Mouse (Mus musculus): Measurements from ENCODE around the gene Stpg3.
"Not testable (repeated sequence)": the region's sequence is repeated elsewhere in the genome, so short reads cannot be mapped to it uniquely, and the experiment has no call there.

The Stpg3 gene

DNA sequence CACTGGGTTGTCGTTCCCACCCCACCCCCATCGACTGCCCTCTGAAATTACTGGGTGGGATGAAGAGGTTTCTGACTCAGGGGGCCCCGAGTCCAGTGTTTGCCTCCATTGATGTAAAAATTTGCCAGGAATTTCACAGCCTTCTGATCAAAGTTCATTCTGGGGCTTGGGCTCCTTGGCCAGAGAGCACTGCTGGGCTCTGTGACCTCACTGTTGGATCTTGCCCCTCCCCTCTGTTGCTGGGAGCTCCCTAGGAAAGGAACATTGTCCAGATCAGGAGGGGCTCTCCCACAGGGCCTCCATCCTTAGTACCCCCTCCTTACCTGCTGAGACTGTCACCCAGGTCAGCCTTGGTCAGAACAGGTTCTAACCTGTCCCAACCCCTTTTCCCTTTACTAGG is at the start of gene Stpg3:
Gene Stpg3 (minus strand): TSS at position 194 of the 400 bp plus-strand sequence.
- DNase-seq (ENCODE audit: low spot score): no peak

DNA sequence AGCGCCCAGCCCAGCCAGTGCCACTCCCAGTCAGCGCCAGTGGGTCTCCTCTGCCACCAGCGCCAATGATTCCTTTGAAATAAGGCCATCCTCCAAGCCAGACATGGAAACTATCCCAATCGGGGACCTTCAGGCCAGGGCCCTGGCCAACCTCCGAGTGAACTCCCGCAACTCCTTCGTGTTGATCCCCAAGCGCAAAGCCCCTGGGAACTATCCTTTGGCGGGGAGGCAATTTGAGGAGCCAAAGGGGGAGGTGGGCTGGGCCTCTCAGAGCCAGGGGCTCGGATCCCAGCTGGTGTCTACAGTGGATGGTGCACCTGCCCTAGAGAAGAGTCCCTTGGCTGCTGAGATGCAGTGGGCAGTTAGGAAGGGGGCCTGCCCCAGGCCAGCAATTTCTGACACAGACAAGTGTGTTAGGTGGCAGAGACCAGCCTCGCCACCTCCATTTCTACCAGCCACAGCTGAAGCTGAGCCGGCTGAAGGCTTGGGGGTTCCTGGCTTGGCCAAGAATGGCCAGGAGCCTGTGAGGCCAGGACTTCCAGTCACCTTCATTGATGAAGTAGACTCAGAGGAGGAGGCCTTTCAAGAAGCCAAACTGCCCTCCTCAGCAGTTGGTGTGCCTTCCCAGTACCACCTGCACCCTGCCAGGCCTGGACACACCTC is 49.3 kb upstream of the Stpg3 start:
- DNase-seq (ENCODE audit: low spot score): no peak

DNA sequence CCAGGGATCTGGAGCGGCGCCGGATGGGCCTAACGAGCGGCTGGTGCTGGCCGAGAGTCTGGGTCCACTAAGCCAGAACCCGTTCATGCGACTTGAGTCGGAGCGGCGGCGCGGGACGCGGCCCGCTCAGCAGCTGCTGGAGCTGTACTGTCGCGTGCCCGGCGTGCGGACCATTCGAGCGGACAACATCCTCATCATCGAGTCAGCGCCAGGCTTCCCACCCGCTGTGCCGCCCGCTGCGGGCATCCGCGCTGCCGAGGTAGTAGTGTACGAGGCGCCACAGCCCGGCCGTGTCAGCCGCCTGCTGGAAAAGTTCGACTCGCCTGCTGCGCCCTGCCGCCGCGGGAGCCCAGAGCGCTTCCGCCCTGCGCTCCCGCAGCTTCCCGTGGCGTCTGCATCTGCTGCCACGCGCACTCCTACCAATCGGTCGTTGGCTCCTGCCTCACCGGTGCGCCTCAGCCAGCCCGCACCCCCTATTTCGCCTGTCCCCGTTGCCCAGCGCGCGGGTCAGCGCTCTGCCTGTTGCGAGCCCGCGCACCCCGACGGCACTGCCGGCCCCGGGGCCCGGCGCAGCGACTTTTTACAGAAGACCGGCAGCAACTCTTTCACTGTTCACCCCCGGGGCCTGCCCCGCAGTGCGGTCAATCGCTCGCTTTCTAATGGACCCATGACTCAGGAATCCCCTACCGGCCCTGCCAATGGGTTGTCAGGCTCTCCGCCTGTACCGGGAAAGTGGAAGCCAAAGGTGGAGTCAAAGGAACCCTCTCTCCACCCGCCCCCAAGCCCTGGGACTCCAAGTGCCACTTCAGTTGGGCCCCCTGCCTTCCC is 48.6 kb upstream of the Stpg3 start:
- no peak for DNase-seq (ENCODE audit: low spot score)

DNA sequence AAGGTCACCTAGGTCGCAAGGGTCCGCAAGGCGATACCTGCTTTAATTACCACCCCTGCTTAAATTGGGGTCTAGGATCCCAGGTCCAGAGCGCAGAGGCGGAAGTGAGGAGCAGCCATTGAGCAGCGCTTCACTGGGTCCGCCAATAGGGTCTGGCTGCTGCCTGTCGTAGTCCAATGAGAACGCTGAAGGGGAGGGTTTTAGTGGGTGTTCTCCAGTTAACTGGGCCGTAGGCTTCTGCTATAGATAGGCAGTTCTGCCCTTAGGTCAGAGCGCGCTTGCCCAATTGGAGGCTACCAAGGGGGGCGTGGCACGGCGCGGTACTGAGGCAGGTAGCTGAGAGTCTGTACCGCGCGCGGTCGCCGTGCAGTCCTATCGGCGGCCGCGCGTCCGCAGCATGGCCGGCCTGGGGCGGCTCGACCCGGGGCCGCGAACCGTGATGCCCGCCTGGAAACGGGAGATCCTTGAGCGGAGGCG is 47.9 kb upstream of the Stpg3 start, which contains the start of gene Tprn:
Gene Tprn (plus strand): TSS at position 328 of the 477 bp plus-strand sequence.
- peak; percentile 98 for DNase-seq (ENCODE audit: low spot score)

DNA sequence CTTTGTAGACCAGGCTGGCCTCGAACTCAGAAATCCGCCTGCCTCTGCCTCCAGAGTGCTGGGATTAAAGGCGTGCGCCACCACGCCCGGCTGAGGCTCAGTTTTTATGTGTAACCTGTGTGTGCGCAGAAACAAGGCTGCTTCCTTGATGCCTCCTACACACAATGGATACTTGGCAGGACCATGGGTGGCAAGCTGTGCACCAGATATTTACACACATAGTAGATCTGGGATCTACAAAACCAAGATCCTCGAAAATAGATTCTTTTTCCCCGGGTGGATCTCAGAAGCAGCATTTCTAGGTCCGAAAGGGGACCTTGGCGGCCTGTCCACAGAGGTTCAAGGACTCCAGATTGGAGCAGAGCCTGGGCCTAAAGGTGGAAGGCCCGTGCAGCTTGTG is 47.4 kb upstream of the Stpg3 start:
- no peak for DNase-seq (ENCODE audit: low spot score)

DNA sequence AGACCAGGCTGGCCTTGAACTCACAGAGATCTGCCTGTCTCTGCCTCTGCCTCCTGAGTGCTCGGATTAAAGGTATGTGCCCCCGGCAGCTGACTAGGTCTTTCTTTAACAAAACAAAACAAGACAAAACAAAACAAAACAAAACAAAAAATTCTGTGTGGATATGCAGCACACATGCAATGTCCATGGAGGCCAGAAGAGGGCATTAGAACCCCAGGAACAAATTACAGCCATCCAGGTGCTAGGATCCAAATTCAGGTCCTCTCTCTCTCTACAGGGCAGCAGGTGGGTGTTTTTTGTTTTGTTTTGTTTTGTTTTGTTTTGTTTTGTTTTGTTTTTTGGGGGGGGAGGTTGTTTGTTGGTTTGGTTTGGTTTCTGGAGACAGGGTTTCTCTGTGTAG is 44.5 kb upstream of the Stpg3 start:
- no peak for DNase-seq (ENCODE audit: low spot score)

DNA sequence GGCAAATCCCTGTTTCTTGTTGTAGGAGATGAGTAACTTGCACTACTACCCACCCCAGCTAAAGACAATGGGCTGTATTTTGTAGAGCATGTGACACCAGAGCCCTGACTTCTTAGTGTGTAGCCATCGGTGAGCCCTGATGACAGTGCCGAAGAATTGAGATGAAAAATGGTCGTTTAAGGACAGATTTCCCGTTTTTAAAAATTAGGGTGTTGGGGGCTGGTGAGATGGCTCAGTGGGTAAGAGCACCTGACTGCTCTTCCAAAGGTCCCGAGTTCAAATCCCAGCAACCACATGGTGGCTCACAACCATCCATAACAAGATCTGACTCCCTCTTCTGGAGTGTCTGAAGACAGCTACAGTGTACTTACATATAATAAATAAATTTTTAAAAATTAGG is 42.8 kb upstream of the Stpg3 start:
- not testable (repeated sequence) for DNase-seq (ENCODE audit: low spot score)

DNA sequence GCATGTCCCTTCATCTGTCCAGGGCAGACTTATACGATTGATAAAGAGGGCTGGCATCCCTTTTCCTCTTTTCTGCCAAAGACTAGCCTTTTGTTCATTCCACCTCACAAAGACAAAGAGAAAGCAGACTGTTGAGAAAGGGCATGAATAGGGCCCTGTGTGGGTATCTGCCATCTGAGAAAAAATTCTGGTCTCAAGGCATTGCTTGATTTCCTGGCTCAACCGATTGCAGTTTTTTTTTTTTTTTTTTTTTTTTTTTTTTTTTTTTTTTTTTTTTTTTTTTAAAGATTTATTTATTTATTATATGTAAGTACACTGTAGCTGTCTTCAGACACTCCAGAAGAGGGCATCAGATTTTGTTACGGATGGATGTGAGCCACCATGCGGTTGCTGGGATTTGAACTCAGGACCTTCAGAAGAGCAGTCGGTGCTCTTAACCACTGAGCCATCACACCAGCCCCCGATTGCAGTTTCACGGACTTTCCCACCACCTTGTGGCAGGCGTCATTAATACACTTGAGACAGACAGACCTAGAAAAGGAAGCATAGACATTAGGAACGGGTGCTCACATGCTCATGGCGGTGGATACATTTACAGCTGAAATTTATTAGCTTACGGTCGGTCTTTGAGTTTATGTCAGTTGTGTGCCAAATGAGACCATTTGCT is 42.1 kb upstream of the Stpg3 start:
- peak; percentile 55 for DNase-seq (ENCODE audit: low spot score)

DNA sequence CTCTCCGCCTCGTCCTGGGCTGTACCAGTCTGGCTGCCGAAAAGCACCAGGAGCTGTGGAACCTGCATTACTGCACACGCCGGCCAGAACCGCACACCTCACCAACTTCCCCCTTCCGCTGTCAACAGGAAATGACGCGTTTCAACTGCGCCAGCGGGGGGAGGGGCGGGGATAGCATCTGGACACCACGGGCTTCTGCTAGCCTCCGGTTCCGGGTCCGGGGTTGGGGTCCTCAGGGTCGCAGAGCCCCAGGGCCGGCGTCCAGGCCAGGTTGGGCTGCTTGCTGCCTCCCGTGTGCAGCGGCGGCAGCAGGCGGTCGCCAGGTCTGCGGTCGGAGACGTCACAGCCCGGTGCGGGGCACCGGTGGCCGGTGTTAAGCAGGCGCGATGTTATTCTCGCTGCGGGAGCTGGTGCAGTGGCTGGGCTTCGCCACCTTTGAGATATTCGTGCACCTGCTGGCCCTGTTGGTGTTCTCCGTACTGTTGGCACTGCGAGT is 40.9 kb upstream of the Stpg3 start, which contains the start of gene Tmem203:
Gene Tmem203 (plus strand): TSS at position 156 of the 496 bp plus-strand sequence.
- DNase-seq (ENCODE audit: low spot score): peak; percentile 96

DNA sequence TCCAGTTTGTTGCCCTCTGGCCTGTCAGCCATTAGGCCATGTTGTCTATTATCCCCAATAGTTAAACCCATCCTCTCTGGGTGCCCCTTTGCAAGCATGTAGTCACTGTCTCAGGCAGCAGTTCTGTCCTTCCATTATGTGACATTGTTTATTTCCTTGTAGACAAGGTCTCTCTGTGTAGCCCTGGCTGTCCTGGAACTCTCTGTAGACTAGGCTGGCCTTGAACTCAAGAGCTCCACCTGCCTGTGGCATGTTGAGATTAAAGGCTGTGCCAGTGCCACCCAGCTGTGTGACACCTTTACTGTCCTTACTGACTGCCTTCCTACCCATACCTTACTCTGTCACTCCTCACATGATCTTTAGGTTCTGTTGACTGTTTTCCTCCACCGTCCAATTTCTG is 37.9 kb upstream of the Stpg3 start:
- no peak for DNase-seq (ENCODE audit: low spot score)

DNA sequence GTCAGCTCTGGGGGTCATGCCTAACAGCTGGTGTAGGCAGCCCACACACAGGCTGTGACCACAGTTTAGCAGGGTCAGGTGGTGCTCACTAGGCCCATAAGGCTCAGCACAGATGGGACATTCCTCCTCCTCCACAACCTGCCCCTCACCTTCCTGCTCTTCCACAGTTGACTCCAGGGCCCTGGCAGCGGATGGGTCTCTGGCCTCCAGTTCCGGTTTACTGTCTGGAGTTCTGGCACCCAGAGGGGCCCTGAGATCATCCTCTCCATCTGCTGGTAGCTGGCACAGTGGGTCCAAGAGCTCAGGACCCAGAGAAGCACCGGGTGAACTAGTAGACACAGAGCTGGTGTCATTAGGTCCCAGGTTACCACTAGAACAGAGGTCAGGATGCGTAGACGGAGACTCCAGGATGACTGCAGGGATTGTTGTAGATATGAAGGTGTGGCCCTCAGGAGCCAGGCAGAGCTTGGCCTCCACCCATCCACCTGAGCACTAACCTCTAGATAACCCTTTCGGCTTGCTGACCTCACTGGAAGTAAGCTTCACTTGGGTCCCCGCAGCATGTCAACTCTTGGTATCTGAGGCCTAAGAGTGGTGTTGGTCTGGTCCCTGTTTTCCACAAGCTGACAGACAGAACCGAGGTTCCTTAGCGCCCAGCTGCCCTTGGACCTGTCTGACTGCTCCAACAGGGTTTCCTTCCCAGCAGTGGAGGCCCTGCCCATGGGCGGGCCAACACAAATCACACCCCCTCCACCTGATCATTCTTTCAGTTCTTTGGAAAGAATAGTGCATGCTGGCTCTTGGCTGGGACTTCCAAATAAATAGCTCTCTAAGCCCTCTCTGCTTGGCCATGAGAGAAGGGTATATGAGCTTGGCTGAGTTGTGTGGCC is 32.0 kb upstream of the Stpg3 start, which contains the start of gene AL732309.1:
Gene AL732309.1 (minus strand): TSS at position 681 of the 890 bp plus-strand sequence.
- no peak for DNase-seq (ENCODE audit: low spot score)

DNA sequence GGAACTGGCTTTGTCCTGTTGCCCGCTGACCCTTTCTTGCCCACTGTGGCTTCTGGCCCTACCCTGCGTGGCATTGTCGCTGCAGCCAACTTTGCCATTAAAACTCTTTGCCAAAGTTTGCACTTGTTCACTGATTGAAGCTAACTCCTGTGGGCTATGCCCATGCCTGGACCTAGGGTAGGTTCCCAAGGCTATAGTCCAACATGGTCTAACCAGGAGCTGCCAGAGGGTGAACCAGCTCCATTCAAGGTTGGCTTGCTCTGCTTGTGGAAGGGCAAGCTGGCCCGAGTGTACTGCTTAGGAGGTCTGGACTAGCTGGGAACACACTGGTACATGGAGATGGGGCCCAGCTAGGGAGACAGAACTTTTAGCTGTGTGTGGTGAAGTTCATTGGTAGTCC is 29.7 kb upstream of the Stpg3 start:
- no peak for DNase-seq (ENCODE audit: low spot score)

DNA sequence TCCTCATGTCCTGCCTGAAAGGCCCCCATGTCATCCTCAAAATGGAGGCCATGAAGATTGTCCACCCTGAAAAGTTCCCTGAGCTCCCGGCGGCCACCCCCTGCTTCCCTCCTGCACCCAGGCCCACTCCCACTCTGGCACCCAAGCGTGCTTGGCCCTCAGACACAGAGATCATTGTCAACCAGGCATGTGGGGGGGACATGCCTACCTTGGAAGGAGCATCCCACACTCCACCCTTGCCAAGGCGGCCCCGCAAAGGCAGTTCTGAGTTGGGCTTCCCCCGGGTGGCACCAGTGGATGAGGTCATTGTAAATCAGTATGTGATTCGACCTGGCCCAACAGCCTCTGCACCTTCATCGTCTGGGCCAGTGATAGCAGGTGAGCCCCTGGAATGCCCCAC is 28.9 kb upstream of the Stpg3 start:
- no peak for DNase-seq (ENCODE audit: low spot score)

DNA sequence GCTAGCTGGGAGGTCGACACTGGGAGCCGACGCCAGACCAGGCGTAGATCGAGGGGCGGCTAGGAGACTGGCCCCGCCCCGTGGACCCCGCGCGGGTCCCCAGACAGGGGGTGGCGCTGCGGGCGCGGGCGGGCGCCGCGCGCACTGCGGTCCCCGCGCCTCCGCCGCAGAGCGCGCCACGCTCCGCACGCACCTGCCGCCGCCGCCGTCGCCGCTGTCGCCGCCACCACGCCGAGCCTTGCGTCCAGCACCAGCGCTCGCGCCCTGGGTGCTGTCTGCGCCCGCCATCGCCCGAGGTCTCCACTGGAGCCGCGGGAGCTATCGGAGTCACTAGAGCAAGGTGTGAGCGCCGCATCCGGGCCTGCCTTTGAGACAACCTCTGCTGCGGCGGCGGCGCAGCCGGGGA is 27.7 kb upstream of the Stpg3 start, which contains the start of the genes Rnf208 and Cysrt1:
Gene Rnf208 (plus strand): TSS at position 155 of the 406 bp plus-strand sequence.
Gene Cysrt1 (minus strand): TSS at position 352 of the 406 bp plus-strand sequence.
- DNase-seq (ENCODE audit: low spot score): peak; percentile 39

DNA sequence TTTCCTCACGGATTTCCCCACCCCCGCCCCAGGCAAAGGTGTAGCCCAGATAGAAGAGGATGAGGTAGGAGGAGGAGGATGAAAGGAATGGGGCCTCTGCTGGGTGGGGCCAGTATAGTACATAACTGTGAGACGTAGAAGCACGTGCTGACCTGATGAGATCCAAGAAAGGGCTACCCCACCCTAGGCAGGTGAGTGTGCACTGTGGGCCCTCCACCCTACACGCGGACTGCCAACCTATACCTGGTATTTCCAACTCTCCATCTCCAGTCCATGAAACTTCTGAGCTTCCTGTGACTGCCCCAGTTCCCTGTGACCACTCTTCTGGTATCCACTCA is 27.0 kb upstream of the Stpg3 start:
- no peak for DNase-seq (ENCODE audit: low spot score)

DNA sequence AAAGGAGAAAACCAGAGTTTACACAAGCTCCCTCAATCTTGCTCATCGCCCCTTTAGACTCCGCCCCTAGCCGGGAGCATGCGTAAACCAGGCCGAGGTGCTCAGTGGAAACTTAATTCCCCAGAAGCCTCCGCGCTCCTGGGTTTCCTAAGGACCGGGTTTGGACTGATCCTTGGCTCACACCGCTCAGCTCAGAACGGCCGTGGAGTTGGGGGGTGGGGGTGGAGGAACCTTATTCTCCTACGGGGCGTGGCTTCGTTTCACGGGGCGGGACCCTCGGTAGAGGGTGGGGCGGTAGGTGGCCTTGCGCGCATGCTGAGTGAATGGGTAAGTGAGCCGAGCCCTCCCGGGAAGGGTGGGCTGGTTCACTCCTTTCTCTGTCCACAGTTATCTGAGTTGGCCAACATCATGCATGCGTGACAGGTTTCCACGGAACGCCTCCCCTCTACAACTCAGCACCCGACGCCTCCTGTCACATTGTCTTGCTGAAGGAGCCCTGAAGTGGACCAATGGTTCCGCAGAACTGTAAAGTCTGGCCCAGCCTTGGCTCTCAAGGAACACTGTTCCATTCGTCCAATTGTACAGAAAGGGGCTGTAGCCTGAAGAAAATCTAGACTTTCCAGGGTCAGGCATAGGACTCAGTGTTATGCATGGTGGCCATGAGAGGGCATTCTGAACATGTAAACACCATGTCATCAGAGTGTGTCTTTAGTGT is 26.4 kb upstream of the Stpg3 start:
- DNase-seq (ENCODE audit: low spot score): peak; percentile 87

DNA sequence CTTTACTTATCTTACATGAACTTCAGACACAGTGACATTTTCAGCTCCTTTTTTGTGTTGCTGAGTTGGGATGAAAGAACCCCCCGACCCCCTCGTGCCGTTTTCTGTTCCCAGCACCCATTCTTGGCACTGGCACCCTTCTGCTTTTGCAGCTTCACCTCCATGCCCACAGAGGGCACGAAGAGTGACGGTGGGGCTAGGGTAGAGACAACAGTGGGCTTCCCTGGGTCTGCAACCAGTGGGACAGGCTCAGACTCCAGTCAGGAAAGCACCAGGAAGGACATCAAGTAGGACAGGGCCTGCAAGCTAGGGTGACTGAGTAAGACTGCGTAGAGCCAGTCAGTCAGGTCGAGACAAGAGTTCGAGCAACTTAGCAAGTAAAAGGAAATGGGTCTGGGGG is 25.9 kb upstream of the Stpg3 start:
- DNase-seq (ENCODE audit: low spot score): no peak

DNA sequence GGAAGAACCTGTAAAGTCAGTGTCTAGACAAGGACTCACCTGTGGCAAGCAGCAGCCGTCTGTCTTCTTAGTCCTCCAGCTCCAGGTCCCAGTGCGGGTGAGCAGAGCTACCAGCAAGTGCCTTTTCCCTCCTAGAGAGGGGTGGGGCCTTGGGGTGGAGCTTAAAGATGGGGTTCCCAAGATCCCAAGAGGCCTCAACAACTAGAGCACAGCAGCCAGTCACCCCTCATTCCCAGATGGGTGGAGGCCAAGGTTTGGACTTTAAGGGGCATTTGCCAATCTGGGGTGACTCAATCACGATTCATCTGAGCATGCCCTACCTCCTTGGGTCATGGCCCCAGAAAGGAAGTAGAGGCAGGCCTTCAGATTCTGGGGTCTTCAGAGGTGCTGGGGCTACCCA is 25.3 kb upstream of the Stpg3 start:
- DNase-seq (ENCODE audit: low spot score): no peak

DNA sequence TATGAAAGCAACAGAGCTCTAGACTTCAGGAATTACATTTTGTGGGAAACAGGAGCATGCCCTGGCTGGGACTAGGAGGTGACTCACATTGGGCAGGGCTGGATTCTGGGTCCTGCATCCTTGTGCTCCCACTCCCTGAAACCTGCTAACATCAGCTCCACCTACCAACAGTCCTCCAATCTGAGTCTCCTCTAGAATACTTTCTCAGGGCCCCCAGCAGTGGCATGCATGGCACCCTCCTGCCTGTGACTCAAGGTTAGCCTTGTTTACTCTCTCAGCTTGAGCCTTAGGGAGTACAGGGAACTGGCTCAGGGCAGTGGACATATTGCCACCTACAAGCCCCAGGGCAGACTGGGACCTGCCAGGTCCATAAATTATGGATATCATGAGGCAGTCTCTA is 23.7 kb upstream of the Stpg3 start:
- DNase-seq (ENCODE audit: low spot score): no peak

DNA sequence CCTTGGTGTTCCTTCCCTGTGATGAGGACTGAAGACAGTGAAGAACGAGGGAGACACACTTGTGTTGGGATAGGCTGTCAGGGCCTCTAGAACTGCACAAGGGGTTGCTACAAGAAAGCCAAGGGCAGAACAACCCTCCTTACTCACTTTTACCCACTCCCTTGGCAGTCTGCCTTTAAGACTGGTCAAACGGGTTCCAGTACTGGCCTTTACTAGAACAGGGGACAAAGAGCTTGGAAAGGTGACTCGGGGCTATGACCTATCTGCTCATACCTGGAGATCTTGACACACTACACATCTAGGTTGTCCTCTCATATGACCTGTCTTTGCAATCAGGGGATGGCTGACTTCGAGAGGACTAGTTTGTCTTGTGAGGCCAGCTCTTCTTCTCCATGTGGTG is 23.1 kb upstream of the Stpg3 start:
- DNase-seq (ENCODE audit: low spot score): no peak

DNA sequence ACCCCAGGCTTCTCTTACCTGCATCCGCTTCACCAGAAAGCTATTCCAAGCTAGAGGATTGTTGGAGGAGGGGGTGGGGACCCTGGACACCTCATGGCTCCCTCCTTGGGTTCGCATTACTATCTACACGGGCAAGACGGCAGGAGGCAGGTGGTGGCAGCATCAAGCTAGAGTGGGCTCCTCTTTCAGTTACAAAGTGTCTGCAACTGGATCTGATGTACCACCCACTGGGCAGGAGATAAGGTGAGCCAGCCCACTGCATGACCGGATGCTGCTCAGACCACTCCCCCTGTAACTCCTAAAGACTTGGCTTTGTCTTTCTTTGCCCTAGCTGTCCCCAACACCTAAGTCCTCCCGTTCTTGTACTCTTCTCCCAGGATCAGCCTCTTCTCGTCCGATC is 22.2 kb upstream of the Stpg3 start, which contains the start of gene Rnf224:
Gene Rnf224 (minus strand): TSS at position 174 of the 400 bp plus-strand sequence.
- no peak for DNase-seq (ENCODE audit: low spot score)
